Mouse (Mus musculus): Measurements from ENCODE around the gene Olfr134.
"Not testable (repeated sequence)": the region's sequence is repeated elsewhere in the genome, so short reads cannot be mapped to it uniquely, and the experiment has no call there.

Gene Olfr134

DNA sequence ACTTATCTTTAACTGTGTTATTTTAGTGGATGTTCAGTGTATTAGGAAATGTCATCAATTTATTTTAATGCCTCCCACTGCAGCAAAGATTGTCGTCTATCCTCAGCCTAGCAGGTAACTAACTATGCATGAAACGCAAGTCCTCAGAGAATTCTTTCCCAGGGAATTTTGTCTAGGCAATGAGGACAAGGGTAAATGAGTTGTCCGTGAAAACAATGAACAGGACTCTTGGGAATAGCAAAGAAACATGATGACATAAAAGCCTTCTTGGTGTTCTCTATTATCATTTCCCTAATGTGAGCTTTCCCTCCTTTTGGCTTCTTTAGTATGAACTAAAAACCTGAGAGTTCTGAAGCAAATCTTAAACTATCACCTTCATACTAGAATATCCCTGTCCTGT lies at the start of gene Olfr134:
Gene Olfr134 (plus strand): TSS at position 301 of the 400 bp plus-strand sequence.
- DNase-seq, result no peak

DNA sequence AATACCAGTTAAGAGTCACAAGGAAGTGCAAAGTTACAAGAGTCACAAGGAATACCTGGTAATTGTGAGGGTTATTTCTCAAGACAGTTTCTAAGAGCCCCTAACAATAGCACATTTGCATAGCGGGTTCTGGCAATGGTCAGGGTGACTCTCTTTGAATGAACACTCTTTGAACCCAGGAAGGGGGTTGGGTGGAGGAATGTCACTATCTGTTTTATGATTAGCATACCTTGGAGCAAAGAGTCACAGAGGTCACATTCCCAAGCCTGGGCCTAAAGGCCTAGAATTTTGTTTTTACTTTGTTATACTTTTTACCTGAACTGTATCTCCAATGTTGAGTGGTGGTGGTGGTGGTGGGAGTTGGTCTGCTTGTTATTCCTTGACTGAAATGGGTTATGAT lies 47.0 kb upstream of the Olfr134 start:
- DNase-seq, result not testable (repeated sequence)

- DNase-seq, result not testable (repeated sequence)
Observed at GRCm38 (mm10) chr17:38125371-38125770, 45.8 kb upstream of the Olfr134 start.

GRCm38 (mm10) chr17:38134426-38134825 lies 36.8 kb upstream of the Olfr134 start, which contains the start of gene Olfr132:
Gene Olfr132, minus strand, starts transcription at chr17:38134526.
- DNase-seq, result no peak

- no peak for DNase-seq
Observed at GRCm38 (mm10) chr17:38144981-38145380, 26.2 kb upstream of the Olfr134 start, which contains the start of gene Olfr133. Gene Olfr133, plus strand, starts transcription at chr17:38145281.

DNA sequence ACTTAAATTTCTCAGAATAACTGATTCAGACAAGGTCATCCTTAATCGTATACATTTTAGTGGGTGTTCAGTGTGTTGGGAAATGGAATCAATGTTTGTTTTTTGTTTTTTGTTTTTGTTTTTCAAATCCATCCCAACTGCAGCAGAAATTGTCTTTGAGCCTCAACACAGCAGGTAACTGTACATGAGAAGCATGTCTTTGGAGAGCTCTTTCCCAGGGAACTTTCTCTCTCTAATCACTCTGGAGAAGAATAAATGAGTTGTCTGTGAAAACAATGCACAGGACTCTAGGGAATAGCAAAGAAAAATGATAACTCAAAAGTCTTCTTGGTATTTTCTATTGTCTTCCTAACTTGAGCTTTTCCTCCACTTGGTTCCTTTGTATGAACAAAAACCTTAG lies 32.8 kb downstream of the Olfr134 start, which contains the start of gene Olfr135:
Gene Olfr135 (plus strand): TSS at position 301 of the 400 bp plus-strand sequence.
- DNase-seq, result no peak

Data from embryo, embryonic 11 days (tissue).